Mouse (Mus musculus): Measurements from ENCODE around the gene Arhgap29. TPM values are rescaled to one million over a fixed set of nuclear protein-coding genes. Genes with fewer than 3 reads are reported as not detected.

The Arhgap29 gene
- polyA plus RNA-seq, 1 experiment: 13.7 TPM

DNA sequence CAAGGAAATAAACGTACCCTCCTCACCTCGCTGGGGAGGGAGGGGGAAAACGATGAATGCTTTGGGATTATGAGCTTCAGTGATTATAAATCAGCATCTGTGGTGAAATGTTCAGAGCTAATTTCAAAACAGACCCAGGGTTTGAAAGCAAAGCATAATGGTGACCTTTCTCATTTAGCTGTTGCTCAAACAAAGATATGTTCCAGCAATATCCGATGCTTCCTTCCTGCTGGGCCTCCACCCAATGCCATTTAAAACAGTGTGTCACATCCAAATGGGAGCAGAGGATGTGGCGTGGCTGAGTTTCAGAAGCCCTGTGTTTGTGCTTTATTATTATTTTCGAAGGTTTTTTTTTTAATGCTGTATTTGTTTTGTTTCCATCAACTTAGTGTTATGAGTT lies 37.1 kb upstream of the Arhgap29 start:
- H3K36me3 ChIP-seq (ENCODE audit: control insufficient read depth, insufficient read depth): no peaks in the 10 kb centered on the region
- no peak overlapping the region for H3K4me3 ChIP-seq
- H3ac ChIP-seq (ENCODE audit: control insufficient read depth, insufficient read length): no peak overlapping the region
- TF ChIP-seq REST (IDR thresholded peaks at IDR 0.05; ENCODE audit: insufficient read depth, insufficient read length) (no peak), MYOG (IDR thresholded peaks at IDR 0.05; ENCODE audit: control insufficient read depth in 1 of 3, insufficient read depth in 1 of 3, insufficient read length in 2 of 3, low read depth in 2 of 3) (no peak), MYOD1 (IDR thresholded peaks at IDR 0.05; ENCODE audit: control insufficient read depth in 1 of 3, insufficient read length in 2 of 3, low read depth in 2 of 3) (no peak), USF1 (IDR thresholded peaks at IDR 0.05; ENCODE audit: low read depth) (no peak), TCF3 (IDR thresholded peaks at IDR 0.05; ENCODE audit: insufficient read length, low read depth) (no peak), SRF (IDR thresholded peaks at IDR 0.05; ENCODE audit: control insufficient read depth, insufficient read length, low read depth) (no peak), CEBPB (IDR thresholded peaks at IDR 0.05; ENCODE audit: insufficient read depth, poor library complexity, severe bottlenecking) (no peak), TCF12 (IDR thresholded peaks at IDR 0.05; ENCODE audit: insufficient read depth, poor library complexity, severe bottlenecking) (no peak), POLR2A (IDR thresholded peaks at IDR 0.05; ENCODE audit: insufficient read length, low read depth) (no peak), POLR2AphosphoS2 (IDR thresholded peaks at IDR 0.05; ENCODE audit: insufficient read length, low read depth) (no peak), E2F4 (IDR thresholded peaks at IDR 0.05; ENCODE audit: insufficient read depth) (no peak), MAX (IDR thresholded peaks at IDR 0.05; ENCODE audit: low read depth) (no peak)
- peaks cover 38% of the 10 kb centered on the region for H3K27me3 ChIP-seq (ENCODE audit: control insufficient read depth, insufficient read depth, insufficient read length)
- H3K4me2 ChIP-seq (ENCODE audit: low read depth): no peak overlapping the region
- H3K79me2 ChIP-seq (ENCODE audit: control insufficient read depth, insufficient read depth): no peaks in the 10 kb centered on the region

DNA sequence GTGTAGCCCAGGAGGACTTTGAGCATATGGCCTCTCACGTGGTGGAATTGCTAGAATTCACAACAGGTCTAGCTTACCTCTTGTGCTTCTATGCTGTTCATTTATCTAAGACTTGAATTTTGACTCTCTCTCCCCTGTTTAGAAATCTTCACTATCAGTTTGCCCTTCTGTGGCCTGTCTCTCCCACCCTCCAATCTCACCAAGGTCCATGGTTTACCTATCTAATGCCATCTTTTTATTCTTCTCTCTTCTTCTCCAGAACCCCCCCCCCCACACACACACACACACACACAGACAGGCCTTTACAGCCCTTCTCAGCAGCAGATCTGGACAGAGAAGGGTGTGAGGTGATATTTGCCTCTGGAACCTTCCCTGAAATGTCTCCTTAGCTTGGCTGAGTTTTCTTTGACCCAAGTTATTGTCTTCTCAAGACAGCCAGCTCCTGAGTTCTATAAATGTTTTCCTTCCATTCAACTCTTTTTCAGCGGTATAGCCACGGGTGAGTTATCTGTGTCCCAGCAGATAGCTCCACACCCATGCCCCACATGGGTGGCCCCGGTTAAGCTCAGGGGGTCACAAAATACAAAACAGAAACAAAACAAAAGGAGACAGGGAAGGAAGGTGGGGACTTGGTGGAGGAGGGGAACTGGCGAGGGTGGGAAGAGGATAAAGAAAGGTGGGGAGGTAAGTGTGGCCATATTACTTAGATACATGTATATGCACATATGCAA lies 35.4 kb upstream of the Arhgap29 start:
- Histone ChIP-seq H3K79me2 (ENCODE audit: control insufficient read depth, insufficient read depth) (no peaks in the 10 kb centered on the region), H3K4me2 (ENCODE audit: low read depth) (no peak overlapping the region), H3ac (ENCODE audit: control insufficient read depth, insufficient read length) (no peak overlapping the region), H3K27me3 (ENCODE audit: control insufficient read depth, insufficient read depth, insufficient read length) (peaks cover 31% of the 10 kb centered on the region), H3K36me3 (ENCODE audit: control insufficient read depth, insufficient read depth) (no peaks in the 10 kb centered on the region), H3K4me3 (no peak overlapping the region)
- TF ChIP-seq TCF3 (IDR thresholded peaks at IDR 0.05; ENCODE audit: insufficient read length, low read depth): no peak
- no peak for TF ChIP-seq SRF (IDR thresholded peaks at IDR 0.05; ENCODE audit: control insufficient read depth, insufficient read length, low read depth)
- TF ChIP-seq POLR2A (IDR thresholded peaks at IDR 0.05; ENCODE audit: insufficient read length, low read depth): no peak
- no peak for TF ChIP-seq USF1 (IDR thresholded peaks at IDR 0.05; ENCODE audit: low read depth)
- no peak for TF ChIP-seq POLR2AphosphoS2 (IDR thresholded peaks at IDR 0.05; ENCODE audit: insufficient read length, low read depth)
- no peak for TF ChIP-seq MAX (IDR thresholded peaks at IDR 0.05; ENCODE audit: low read depth)
- TF ChIP-seq MYOG (IDR thresholded peaks at IDR 0.05; ENCODE audit: control insufficient read depth in 1 of 3, insufficient read depth in 1 of 3, insufficient read length in 2 of 3, low read depth in 2 of 3): no peak
- TF ChIP-seq MYOD1 (IDR thresholded peaks at IDR 0.05; ENCODE audit: control insufficient read depth in 1 of 3, insufficient read length in 2 of 3, low read depth in 2 of 3): no peak
- no peak for TF ChIP-seq E2F4 (IDR thresholded peaks at IDR 0.05; ENCODE audit: insufficient read depth)

DNA sequence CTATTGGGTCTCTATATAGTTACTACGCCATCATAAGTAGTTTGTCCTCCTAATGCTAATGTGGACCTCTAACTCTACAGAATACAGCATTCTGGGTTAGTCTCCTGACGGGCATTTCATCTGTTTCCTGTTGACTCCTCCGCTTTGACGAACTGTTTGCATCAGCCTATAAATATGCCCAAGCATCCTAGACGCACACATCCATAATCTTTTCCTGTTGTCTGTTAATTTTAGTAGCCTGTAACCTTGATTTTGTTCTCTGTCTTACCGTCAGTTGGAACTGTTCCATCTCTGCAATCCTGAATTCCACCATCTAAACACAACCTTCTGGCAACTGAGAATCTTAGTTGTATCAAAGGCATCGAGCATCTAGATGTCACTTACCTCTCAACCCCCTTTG lies 34.7 kb upstream of the Arhgap29 start:
- no peak for TF ChIP-seq POLR2AphosphoS2 (IDR thresholded peaks at IDR 0.05; ENCODE audit: insufficient read length, low read depth)
- no peak for TF ChIP-seq SRF (IDR thresholded peaks at IDR 0.05; ENCODE audit: control insufficient read depth, insufficient read length, low read depth)
- TF ChIP-seq CEBPB (IDR thresholded peaks at IDR 0.05; ENCODE audit: insufficient read depth, poor library complexity, severe bottlenecking): no peak
- TF ChIP-seq E2F4 (IDR thresholded peaks at IDR 0.05; ENCODE audit: insufficient read depth): no peak
- TF ChIP-seq POLR2A (IDR thresholded peaks at IDR 0.05; ENCODE audit: insufficient read length, low read depth): no peak
- no peak for TF ChIP-seq MAX (IDR thresholded peaks at IDR 0.05; ENCODE audit: low read depth)
- TF ChIP-seq MYOD1 (IDR thresholded peaks at IDR 0.05; ENCODE audit: control insufficient read depth in 1 of 3, insufficient read length in 2 of 3, low read depth in 2 of 3): no peak
- no peak for TF ChIP-seq USF1 (IDR thresholded peaks at IDR 0.05; ENCODE audit: low read depth)
- no peak for TF ChIP-seq REST (IDR thresholded peaks at IDR 0.05; ENCODE audit: insufficient read depth, insufficient read length)
- no peak for TF ChIP-seq TCF3 (IDR thresholded peaks at IDR 0.05; ENCODE audit: insufficient read length, low read depth)
- TF ChIP-seq TCF12 (IDR thresholded peaks at IDR 0.05; ENCODE audit: insufficient read depth, poor library complexity, severe bottlenecking): no peak
- no peak for TF ChIP-seq MYOG (IDR thresholded peaks at IDR 0.05; ENCODE audit: control insufficient read depth in 1 of 3, insufficient read depth in 1 of 3, insufficient read length in 2 of 3, low read depth in 2 of 3)
- Histone ChIP-seq H3K79me2 (ENCODE audit: control insufficient read depth, insufficient read depth) (no peaks in the 10 kb centered on the region), H3K27me3 (ENCODE audit: control insufficient read depth, insufficient read depth, insufficient read length) (peaks cover 28% of the 10 kb centered on the region), H3K4me2 (ENCODE audit: low read depth) (no peak overlapping the region), H3K36me3 (ENCODE audit: control insufficient read depth, insufficient read depth) (no peaks in the 10 kb centered on the region), H3ac (ENCODE audit: control insufficient read depth, insufficient read length) (no peak overlapping the region), H3K4me3 (no peak overlapping the region)

DNA sequence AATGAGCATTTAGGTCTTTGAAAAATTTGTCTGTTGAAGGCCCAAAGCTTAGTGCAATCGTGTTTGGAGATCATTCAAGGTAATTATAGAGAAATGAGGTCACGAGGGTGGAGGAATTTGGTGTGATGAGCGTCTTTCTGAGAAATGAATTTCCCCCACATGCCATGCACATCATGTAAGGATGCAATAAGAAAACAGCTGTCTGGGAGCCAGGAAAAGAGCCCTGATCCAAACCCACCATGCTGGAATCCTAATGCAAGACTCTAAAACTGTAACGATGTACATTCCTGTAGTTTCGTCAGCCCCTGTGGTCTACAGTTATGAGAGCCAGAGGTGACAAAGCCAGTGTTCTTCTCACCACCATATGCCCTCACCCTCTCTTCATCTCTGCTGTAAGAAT lies 32.4 kb upstream of the Arhgap29 start:
- Histone ChIP-seq H3K79me2 (ENCODE audit: control insufficient read depth, insufficient read depth) (no peaks in the 10 kb centered on the region), H3K27me3 (ENCODE audit: control insufficient read depth, insufficient read depth, insufficient read length) (peaks cover 27% of the 10 kb centered on the region), H3ac (ENCODE audit: control insufficient read depth, insufficient read length) (no peak overlapping the region), H3K36me3 (ENCODE audit: control insufficient read depth, insufficient read depth) (no peaks in the 10 kb centered on the region), H3K4me2 (ENCODE audit: low read depth) (no peak overlapping the region), H3K4me3 (no peak overlapping the region)
- TF ChIP-seq MYOD1 (IDR thresholded peaks at IDR 0.05; ENCODE audit: control insufficient read depth in 1 of 3, insufficient read length in 2 of 3, low read depth in 2 of 3) (no peak), MYOG (IDR thresholded peaks at IDR 0.05; ENCODE audit: control insufficient read depth in 1 of 3, insufficient read depth in 1 of 3, insufficient read length in 2 of 3, low read depth in 2 of 3) (no peak), CEBPB (IDR thresholded peaks at IDR 0.05; ENCODE audit: insufficient read depth, poor library complexity, severe bottlenecking) (no peak), MAX (IDR thresholded peaks at IDR 0.05; ENCODE audit: low read depth) (no peak), SRF (IDR thresholded peaks at IDR 0.05; ENCODE audit: control insufficient read depth, insufficient read length, low read depth) (no peak), TCF3 (IDR thresholded peaks at IDR 0.05; ENCODE audit: insufficient read length, low read depth) (no peak), E2F4 (IDR thresholded peaks at IDR 0.05; ENCODE audit: insufficient read depth) (no peak), USF1 (IDR thresholded peaks at IDR 0.05; ENCODE audit: low read depth) (no peak), REST (IDR thresholded peaks at IDR 0.05; ENCODE audit: insufficient read depth, insufficient read length) (no peak), TCF12 (IDR thresholded peaks at IDR 0.05; ENCODE audit: insufficient read depth, poor library complexity, severe bottlenecking) (no peak), POLR2AphosphoS2 (IDR thresholded peaks at IDR 0.05; ENCODE audit: insufficient read length, low read depth) (no peak), POLR2A (IDR thresholded peaks at IDR 0.05; ENCODE audit: insufficient read length, low read depth) (no peak)

Data from myocyte (in vitro differentiated cells).